Mouse (Mus musculus) frontal cortex, adult (tissue): ENCODE measurements at regions not wholly inside any gene's neighbourhood (a gene's known extent, or its start where the extent isn't known, plus 50 kb on each side); places are given as distances from the start of the nearest gene placed in this dataset.

Source experiments
- ATAC-seq: cut with Nextera tagmentation; 2 replicates; pipeline ENCODE4 v1.9.2; 2017; ENCODE audit warnings: mild to moderate bottlenecking, moderate library complexity, mixed read lengths; ENCODE audit not compliant: low TSS enrichment

GRCm38 (mm10) chr15:36427334-36427733 is 580.2 kb downstream of the Zfp706 start:
- no peak for ATAC-seq

- no peak for ATAC-seq
Measured at GRCm38 (mm10) chr15:36425902-36426301, 581.7 kb downstream of the Zfp706 start.

DNA sequence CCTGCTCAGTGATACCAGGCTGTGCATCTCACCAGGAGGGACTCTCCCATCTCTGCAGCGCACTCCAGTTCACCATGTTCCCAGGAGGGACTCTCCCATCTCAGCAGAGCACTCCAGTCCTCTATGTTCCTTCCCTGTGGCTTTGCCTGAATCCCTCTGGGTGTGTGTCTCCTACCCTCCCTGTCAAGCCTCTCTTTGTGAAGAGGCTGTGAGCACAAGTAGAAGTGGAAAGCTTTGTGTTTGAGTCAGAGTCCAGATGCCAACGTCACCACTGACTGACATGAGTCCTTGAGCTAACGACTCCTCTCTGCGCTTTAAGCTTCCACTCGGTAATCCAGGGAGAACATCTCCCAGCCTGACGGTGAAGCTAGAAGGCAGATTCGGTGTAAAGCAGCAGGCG is 583.5 kb downstream of the Zfp706 start:
- ATAC-seq = no peak

DNA sequence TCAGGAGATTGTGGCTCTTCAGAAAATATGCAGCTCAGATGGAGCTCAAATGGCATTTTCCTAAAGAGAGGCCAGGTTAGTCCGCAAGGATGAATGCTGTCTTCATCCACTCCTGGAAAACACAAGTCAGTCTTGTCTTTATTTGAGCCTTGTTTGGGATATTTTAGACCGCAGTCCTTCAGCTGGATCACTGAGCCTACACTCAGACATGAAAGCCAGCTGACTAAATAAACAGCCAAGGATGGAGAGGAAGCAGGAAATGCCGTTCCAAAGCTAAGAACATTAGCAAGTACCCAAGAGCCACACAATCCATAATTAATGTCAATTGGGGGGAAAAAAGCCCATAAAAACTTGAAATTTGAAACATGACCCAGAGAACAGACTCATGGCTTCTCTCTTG is 584.8 kb downstream of the Zfp706 start:
- no peak for ATAC-seq

DNA sequence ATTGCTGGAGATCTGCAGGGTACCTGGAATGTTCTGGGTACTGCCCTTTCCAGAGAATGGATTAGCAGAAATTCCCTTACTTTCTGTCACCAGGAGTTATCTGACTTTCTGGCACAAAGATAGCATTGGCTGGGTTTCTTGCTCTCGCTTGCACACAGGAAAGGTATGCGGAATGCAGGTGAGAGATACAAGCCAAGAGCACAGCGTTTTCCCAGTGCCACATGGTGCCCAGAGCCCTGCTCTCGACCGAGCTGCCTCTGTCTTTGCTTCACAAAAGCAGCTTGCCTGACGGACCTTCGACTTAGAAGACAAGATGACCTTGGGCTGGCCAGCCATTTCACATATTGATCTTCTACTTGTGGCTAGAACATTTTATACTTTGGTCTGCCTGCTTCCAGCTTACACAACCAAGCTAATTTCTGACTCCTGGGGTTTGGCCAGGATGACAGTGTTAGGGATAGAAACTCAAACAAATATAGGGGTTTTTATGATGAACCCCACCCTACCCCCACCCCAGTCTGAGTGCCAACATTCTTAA is 587.6 kb downstream of the Zfp706 start:
- ATAC-seq = no peak

DNA sequence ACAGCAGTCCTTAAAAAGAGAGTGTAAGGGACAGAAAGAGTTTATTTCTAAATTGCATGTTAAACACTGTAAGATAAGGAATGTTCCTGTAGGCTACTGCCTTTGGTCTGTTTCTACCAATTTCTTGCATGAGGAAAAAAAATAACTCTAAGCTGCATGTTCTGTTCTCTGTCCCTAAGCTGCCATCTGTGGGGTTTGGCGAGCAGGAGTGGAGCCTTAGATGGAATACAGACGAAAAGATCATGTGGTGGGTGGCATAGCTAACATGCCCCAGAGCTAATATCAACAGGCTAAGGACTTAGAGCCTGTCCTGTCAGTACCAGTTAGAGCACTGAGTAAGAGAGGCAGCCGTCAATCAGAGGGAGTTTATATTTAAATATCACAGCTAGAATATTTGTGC is 590.1 kb downstream of the Zfp706 start:
- ATAC-seq = peak; percentile 88

DNA sequence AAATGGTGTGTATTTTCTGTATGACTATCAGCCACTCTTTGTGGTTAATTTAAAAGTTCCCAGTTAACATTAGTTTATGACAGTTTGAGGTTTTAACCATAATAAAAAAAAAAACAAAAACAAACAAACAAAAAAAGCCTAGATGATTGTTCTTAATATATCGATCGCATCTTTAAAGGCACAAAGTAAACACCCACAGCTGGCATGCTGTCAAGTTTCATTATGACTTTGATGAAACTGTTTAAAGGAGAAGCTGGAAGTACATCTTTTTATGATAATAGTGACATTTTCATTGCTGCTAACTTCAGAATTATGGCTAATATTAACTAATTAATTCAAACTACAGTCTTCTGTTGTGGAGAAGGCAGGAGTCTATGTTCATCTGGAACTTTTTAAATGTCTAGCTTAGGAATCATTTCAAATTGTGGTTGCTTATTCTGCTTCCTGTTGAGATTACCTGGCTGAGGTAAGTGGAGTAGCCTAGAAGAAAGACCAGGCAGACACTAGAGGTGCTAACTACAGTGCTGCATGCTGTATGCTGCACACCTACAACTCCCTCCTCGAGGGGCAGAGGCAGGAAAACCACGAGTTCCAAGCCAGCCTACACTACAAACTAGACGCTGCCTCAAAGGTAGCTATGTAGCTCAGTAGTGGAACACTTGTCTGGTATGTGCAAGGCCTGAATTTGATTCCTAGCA is 591.9 kb downstream of the Zfp706 start:
- no peak for ATAC-seq

GRCm38 (mm10) chr15:36412016-36412415 is 595.6 kb downstream of the Zfp706 start:
- peak; percentile 74 for ATAC-seq

DNA sequence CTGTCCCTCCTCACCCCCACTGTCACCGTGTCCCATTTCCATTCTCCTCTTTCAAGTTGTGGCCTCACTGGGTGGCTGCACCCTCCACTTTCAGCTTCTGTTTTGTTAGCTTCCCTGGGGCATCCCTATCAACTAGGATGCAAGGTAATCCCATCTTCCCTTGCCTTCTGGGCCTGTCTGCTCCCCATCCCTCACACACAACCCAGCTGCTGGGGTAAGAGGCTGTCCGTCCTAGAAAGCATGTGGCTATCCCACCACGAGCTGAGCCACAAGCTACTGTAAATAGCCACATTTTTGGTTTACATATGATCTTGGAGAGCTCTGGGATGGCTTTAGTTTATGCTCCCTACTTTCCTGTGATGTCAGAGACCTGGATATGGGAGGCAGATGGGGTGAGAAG is 602.1 kb downstream of the Zfp706 start:
- no peak for ATAC-seq

DNA sequence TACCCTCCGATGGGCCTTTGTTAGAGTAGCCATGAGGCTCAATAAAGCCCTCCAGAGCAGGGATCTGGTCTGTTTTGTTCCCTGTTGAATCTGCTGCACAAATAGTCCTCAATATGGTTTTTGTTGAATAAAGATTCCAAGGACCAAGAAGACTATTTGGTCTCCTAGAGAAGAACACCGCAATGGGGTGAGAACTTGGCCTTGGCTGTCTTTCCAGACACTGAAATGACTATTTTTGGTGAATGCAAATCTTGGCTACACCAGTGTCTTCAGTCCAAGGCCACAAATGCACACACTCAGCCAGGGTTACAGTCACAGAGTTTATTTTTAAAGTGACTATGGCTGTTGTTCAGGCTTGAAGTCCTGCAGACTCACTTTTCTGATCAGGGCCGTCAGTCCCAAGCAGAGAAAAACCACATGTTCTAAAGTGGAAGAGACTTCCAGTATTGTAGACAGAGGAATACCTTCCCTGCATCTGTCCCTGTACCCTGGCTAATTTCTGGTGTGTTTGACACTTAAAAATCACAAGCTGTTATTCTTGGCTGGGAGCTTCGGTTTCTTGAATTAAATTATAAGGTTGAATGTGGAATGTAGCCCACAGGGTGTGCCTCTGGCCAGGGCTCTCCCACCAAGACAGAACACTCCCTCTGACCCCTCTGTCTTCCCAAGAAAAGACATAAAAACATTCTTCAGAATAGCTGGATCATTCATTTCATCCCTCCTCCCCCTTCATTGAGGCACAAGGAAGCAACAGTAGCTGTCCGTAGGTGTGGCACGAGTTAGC is 604.0 kb downstream of the Zfp706 start:
- no peak; the same call in 1 of the 2 replicates for ATAC-seq

- ATAC-seq = no peak
Measured at GRCm38 (mm10) chr15:36402051-36402450, 605.5 kb downstream of the Zfp706 start.

DNA sequence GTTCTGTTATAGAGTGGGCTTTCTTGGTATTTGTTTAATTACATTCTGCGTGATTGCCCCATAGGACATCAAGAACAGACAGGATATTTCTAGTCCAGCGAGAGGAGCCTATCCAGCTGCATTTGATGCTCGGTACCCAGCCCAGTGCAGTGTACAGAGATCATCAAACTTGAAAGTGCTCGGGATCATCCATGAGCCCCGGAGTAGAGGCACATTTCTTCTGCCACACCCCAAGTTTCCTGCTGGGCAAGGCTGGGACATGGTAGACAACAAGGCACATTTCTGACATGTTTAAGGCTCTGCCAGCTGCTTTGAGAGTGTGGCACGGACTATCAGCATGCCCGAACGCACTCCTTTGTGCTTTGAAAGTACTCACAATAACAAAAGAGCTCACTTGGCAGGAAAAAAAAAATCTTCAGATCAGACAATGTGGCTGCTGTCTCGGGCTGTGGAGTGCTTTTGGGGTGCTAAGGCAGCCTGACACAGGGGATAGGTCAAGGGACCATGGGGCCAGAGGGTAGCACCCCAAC is 607.2 kb downstream of the Zfp706 start:
- ATAC-seq = no peak

- no peak for ATAC-seq
Measured at GRCm38 (mm10) chr15:36399355-36400012, 608.1 kb downstream of the Zfp706 start.

GRCm38 (mm10) chr15:36398099-36398982 is 609.2 kb downstream of the Zfp706 start:
- peak; percentile 90 for ATAC-seq

- no peak for ATAC-seq
Measured at GRCm38 (mm10) chr15:36396791-36397190, 610.8 kb downstream of the Zfp706 start.

DNA sequence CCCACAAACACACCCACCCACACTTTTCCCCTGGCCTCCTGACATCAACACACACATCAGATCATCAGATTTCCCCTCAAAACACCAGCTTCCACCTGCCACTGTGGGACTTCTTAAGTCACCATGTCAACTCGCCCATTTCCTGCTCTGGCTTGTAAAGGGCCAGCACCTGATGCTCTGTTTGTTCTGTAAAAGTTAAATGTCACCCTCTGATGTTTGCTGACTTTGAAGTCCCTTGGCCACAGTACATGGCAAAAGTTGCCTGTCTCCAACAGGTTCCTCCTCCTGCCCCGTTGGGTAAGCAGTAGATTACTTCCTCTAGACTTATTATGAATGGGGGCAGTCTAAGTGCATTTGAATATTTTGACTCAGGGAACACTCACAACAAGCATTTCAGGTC is 611.3 kb downstream of the Zfp706 start:
- no peak for ATAC-seq

DNA sequence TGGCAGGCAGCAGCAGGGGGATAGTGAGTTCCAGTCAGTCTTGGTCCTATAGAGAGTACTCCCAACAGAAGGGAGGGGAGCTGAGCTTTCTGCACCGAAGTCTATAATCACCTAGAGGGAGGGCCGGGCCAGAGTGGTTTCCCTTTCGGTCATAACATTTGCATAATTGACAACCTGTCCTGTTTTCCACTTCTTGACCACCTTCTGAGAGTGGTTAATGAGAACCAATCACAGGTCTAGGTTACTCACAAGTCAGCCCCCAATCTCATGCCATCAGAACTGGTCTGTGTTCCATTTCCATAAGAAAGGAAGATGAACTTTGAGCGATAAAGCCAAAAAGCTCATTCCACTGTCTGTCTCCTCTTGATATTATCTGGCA is 611.9 kb downstream of the Zfp706 start:
- ATAC-seq = no peak

GRCm38 (mm10) chr15:36394914-36395671 is 612.5 kb downstream of the Zfp706 start:
- ATAC-seq = no peak

- ATAC-seq = no peak
Measured at GRCm38 (mm10) chr15:36389775-36390174, 617.8 kb downstream of the Zfp706 start.

- peak; percentile 50 for ATAC-seq
Measured at GRCm38 (mm10) chr15:36381228-36381671, 626.3 kb downstream of the Zfp706 start.
